In genomic region chr9:90114567-90115307, GRCm38 (mm10) we compare ENCODE assay signal across 8 mouse cellular contexts. TPM values are rescaled to one million over a fixed set of nuclear protein-coding genes. Genes with fewer than 3 reads are reported as not detected.
DNase-seq lines count a peak whose midpoint lies in the region; ATAC-seq and TF ChIP-seq lines count a peak whose summit lies in the region.

TSS of gene Morf4l1 (minus strand) at chr9:90114774.

- H3K4me2 ChIP-seq in embryonic facial prominence, embryonic 15.5 days (replicated peaks), result peak within 1 kb of the TSS; percentile 73
- peak within 1 kb of the TSS; percentile 80 for H3K4me2 ChIP-seq in kidney, embryonic 14.5 days (replicated peaks; ENCODE audit: low read depth, low read length)
- H3K4me2 ChIP-seq in limb, embryonic 15.5 days, result peak within 1 kb of the TSS; percentile 72

- H3K36me3 ChIP-seq in embryonic facial prominence, embryonic 15.5 days, result no peaks in the 10 kb centered on the region
- H3K36me3 ChIP-seq in kidney, embryonic 14.5 days (ENCODE audit: control insufficient read depth, insufficient read depth, low read length), result no peaks in the 10 kb centered on the region; the same call in 1 of the 2 replicates
- H3K36me3 ChIP-seq in limb, embryonic 15.5 days, result no peaks in the 10 kb centered on the region

- peak; percentile 99 for ATAC-seq in embryonic facial prominence, embryonic 15.5 days (ENCODE audit: insufficient number of reproducible peaks, low FRiP score, low TSS enrichment, low read depth)
- ATAC-seq in kidney, embryonic 14.5 days (ENCODE audit: low FRiP score, low TSS enrichment), result peak; percentile 99
- ATAC-seq in limb, embryonic 15.5 days (ENCODE audit: insufficient number of reproducible peaks, low FRiP score, low TSS enrichment, low read depth), result peak; percentile 99

- no peaks in the 10 kb centered on the region for H3K9me3 ChIP-seq in embryonic facial prominence, embryonic 15.5 days (replicated peaks)
- no peaks in the 10 kb centered on the region for H3K9me3 ChIP-seq in kidney, embryonic 14.5 days (ENCODE audit: control insufficient read depth, low read length)
- no peaks in the 10 kb centered on the region for H3K9me3 ChIP-seq in limb, embryonic 15.5 days

- no peaks in the 10 kb centered on the region; the same call in 1 of the 2 replicates for H3K27me3 ChIP-seq in embryonic facial prominence, embryonic 15.5 days
- H3K27me3 ChIP-seq in kidney, embryonic 14.5 days (ENCODE audit: control insufficient read depth, insufficient read depth, low read length), result no peaks in the 10 kb centered on the region; the same call in 1 of the 2 replicates
- H3K27me3 ChIP-seq in limb, embryonic 15.5 days, result no peaks in the 10 kb centered on the region

- peak within 1 kb of the TSS; percentile 91 for H3K9ac ChIP-seq in embryonic facial prominence, embryonic 15.5 days
- H3K9ac ChIP-seq in kidney, embryonic 14.5 days (ENCODE audit: low read depth, low read length), result peak within 1 kb of the TSS; percentile 96
- peak within 1 kb of the TSS; percentile 98 for H3K9ac ChIP-seq in limb, embryonic 15.5 days

- H3K4me1 ChIP-seq in bone marrow, adult 2 months (ENCODE audit: control insufficient read depth, insufficient read depth, low read length), result no peaks in the 10 kb centered on the region; the same call in 1 of the 2 replicates
- H3K4me1 ChIP-seq in embryonic facial prominence, embryonic 15.5 days, result peaks cover 19% of the 10 kb centered on the region
- H3K4me1 ChIP-seq in kidney, embryonic 14.5 days (ENCODE audit: control insufficient read depth, insufficient read depth, low read length), result peaks cover 15% of the 10 kb centered on the region
- H3K4me1 ChIP-seq in limb, embryonic 15.5 days, result peaks cover 6% of the 10 kb centered on the region; the same call in 1 of the 2 replicates

- WGBS in bone marrow, adult 2 months, result 2% methylated on average over 40 of the region's 40 CpGs
- under 1% methylated on average over 40 of the region's 40 CpGs for WGBS in embryonic facial prominence, embryonic 15.5 days
- 1% methylated on average over 37 of the region's 40 CpGs for WGBS in kidney, embryonic 14.5 days
- WGBS in limb, embryonic 15.5 days, result under 1% methylated on average over 40 of the region's 40 CpGs

- peak within 1 kb of the TSS; percentile 99 for H3K27ac ChIP-seq in bone marrow, adult 2 months (ENCODE audit: control insufficient read depth, insufficient read depth, low read depth, low read length, poor library complexity)
- peak within 1 kb of the TSS; percentile 100 for H3K27ac ChIP-seq in embryonic facial prominence, embryonic 15.5 days (replicated peaks)
- peak within 1 kb of the TSS; percentile 99 for H3K27ac ChIP-seq in kidney, embryonic 14.5 days (ENCODE audit: low read depth, low read length)
- peak within 1 kb of the TSS; percentile 100 for H3K27ac ChIP-seq in limb, embryonic 15.5 days

- peak within 1 kb of the TSS; percentile 95 for H3K4me3 ChIP-seq in bone marrow, adult 2 months (replicated peaks; ENCODE audit: control insufficient read depth, low read depth, low read length)
- H3K4me3 ChIP-seq in embryonic facial prominence, embryonic 15.5 days (replicated peaks), result peak within 1 kb of the TSS; percentile 86
- H3K4me3 ChIP-seq in kidney, embryonic 14.5 days (ENCODE audit: low read length), result peak within 1 kb of the TSS; percentile 94
- H3K4me3 ChIP-seq in limb, embryonic 15.5 days, result peak within 1 kb of the TSS; percentile 79

- TF ChIP-seq POLR2A in bone marrow, adult 2 months (IDR thresholded peaks at IDR 0.05; ENCODE audit: borderline replicate concordance, control insufficient read depth, low read depth, low read length), result peak; percentile 78; the same call in 1 of the 2 replicates

- peak; percentile 96 for DNase-seq in 416B (ENCODE audit: low read depth)
- DNase-seq in heart, adult 8-10 months (ENCODE audit: low spot score), result peak; percentile 95
- DNase-seq in monocyte, adult 2 months (ENCODE audit: low read depth in 1 of 2, low spot score in 2 of 2), result peak; percentile 89 to 92
- DNase-seq in spleen, postnatal 36 days (ENCODE audit: low spot score in 2 of 2), result peak; percentile 96 to 97

- 0 out of 2 replicates have a peak, but pooled peaks have one; percentile 3 for TF ChIP-seq CTCF in bone marrow, adult 2 months (IDR thresholded peaks at IDR 0.05; ENCODE audit: control insufficient read depth, insufficient read depth, low read length)

RNA-seq across cellular contexts. Expression of gene Morf4l1, which starts in this region (rescaled TPM):
- 129 and 177 TPM in 2 replicates for polyA plus RNA-seq in bone marrow, adult 2 months (2011; ENCODE audit: insufficient read depth, insufficient read length, low replicate concordance, missing spikeins)
- 429 and 455 TPM in 2 replicates for polyA plus RNA-seq in embryonic facial prominence, embryonic 15.5 days (2015; fragmentation: Nextera tagmentation; extraction: Ambion mirVana)
- total RNA-seq in heart, adult 8-10 months (2022), result 100 to 1,000 TPM; 219 to 244 (median 237) TPM
- 467 and 551 TPM in 2 replicates for polyA plus RNA-seq in kidney, embryonic 14.5 days (2014; fragmentation: Nextera tagmentation; extraction: Ambion mirVana)
- 440 and 463 TPM in 2 replicates for polyA plus RNA-seq in limb, embryonic 15.5 days (2015; fragmentation: Nextera tagmentation; extraction: Ambion mirVana)

Comparison
In these comparisons a context has a peak if more than half of its experiments do, and no peak if none do; other contexts are left out.
1. Peak in every context shown above with its lines: DNase-seq, ATAC-seq, H3K4me3 ChIP-seq and H3K27ac ChIP-seq.